ENCODE assay signal across 22 mouse cellular contexts in genomic region chr3:32314746-32315145, GRCm38 (mm10).
"Had no signal": no experiment of that assay in that cellular context is flagged by ENCODE, and none has a peak within 500 bp of the region (broad histone marks: within the 10 kb centered on the region; RNA-seq: fewer than 3 reads in every experiment).

No protein-coding gene starts in this region.

- DNase-seq: kidney, adult 2 months; kidney, postnatal 10 days; kidney, postnatal 36 days; layer of hippocampus, adult 9-11 months; left cerebral cortex, postnatal 4 days; lung, adult 18-20 months; lung, postnatal 10 days; lung, postnatal 36 days; right cerebral cortex, adult 18-20 months; right cerebral cortex, postnatal 14 days; right cerebral cortex, postnatal 4 days; thymus, postnatal 25 days had no signal

- H3K27me3 ChIP-seq: limb, embryonic 12.5 days; limb, embryonic 15.5 days; liver, embryonic 15.5 days; midbrain, embryonic 13.5 days; neural tube, embryonic 12.5 days; neural tube, embryonic 15.5 days had no signal

- H3K9me3 ChIP-seq: limb, embryonic 12.5 days; limb, embryonic 15.5 days; liver, embryonic 12.5 days; liver, embryonic 15.5 days; lung, embryonic 15.5 days; megakaryocyte, embryonic 14.5 days; midbrain, embryonic 10.5 days; midbrain, embryonic 13.5 days; neural tube, embryonic 12.5 days; neural tube, embryonic 15.5 days had no signal

- H3K27ac ChIP-seq: limb, embryonic 12.5 days; limb, embryonic 15.5 days; liver, embryonic 12.5 days; liver, embryonic 15.5 days; lung, embryonic 15.5 days; midbrain, embryonic 10.5 days; midbrain, embryonic 13.5 days; neural tube, embryonic 12.5 days; neural tube, embryonic 15.5 days had no signal

- H3K4me2 ChIP-seq: limb, embryonic 12.5 days; limb, embryonic 15.5 days; liver, embryonic 12.5 days; liver, embryonic 15.5 days; lung, embryonic 15.5 days; midbrain, embryonic 13.5 days; neural tube, embryonic 12.5 days; neural tube, embryonic 15.5 days had no signal

- H3K9ac ChIP-seq: limb, embryonic 12.5 days; limb, embryonic 15.5 days; liver, embryonic 12.5 days; liver, embryonic 15.5 days; lung, embryonic 15.5 days; midbrain, embryonic 13.5 days; neural tube, embryonic 12.5 days; neural tube, embryonic 15.5 days had no signal

- ATAC-seq: liver, embryonic 12.5 days; midbrain, embryonic 13.5 days had no signal

- H3K36me3 ChIP-seq: limb, embryonic 12.5 days; limb, embryonic 15.5 days; liver, embryonic 12.5 days; liver, embryonic 15.5 days; lung, embryonic 15.5 days; midbrain, embryonic 10.5 days; midbrain, embryonic 13.5 days; neural tube, embryonic 12.5 days; neural tube, embryonic 15.5 days had no signal

- H3K4me3 ChIP-seq: limb, embryonic 12.5 days; limb, embryonic 15.5 days; liver, embryonic 12.5 days; liver, embryonic 15.5 days; lung, embryonic 15.5 days; megakaryocyte, embryonic 14.5 days; midbrain, embryonic 10.5 days; midbrain, embryonic 13.5 days; neural tube, embryonic 12.5 days; neural tube, embryonic 15.5 days had no signal

- H3K4me1 ChIP-seq: limb, embryonic 12.5 days; limb, embryonic 15.5 days; liver, embryonic 12.5 days; liver, embryonic 15.5 days; lung, embryonic 15.5 days; midbrain, embryonic 10.5 days; neural tube, embryonic 12.5 days; neural tube, embryonic 15.5 days had no signal
